Mouse (Mus musculus) lung, postnatal 0 days (tissue): Measurements from ENCODE around the gene Gm20662. TPM values are rescaled to one million over a fixed set of nuclear protein-coding genes. Genes with fewer than 3 reads are reported as not detected.

Source experiments
- ATAC-seq: fragments of 200-750 bp; cut with Nextera tagmentation; 2 replicates; pipeline ENCODE4 v1.8.0; 2017; ENCODE audit warnings: moderate library complexity
- DNase-seq: peaks from one replicate; pipeline ENCODE4 v3.0.0-alpha.2; 2016; ENCODE audit warnings: low spot score
- H3K27ac ChIP-seq: fragments of 300-500 bp; sonication (generic); 2 replicates; pipeline ENCODE4 v1.5.1; 2014; ENCODE audit warnings: antibody characterized with exemption, mild to moderate bottlenecking, low read length, mixed read lengths
- H3K27me3 ChIP-seq: fragments of 300-500 bp; sonication (generic); replicated peaks from 2 replicates; pipeline ENCODE4 v1.6.1; 2014; ENCODE audit warnings: low read length, mixed read lengths; ENCODE audit not compliant: insufficient read depth
- H3K36me3 ChIP-seq: fragments of 300-500 bp; sonication (generic); 2 replicates; pipeline ENCODE4 v1.6.1; 2014; ENCODE audit warnings: low read length, mixed read lengths; ENCODE audit not compliant: insufficient read depth
- H3K4me1 ChIP-seq: fragments of 300-500 bp; sonication (generic); 2 replicates; pipeline ENCODE4 v1.6.1; 2014; ENCODE audit warnings: antibody characterized with exemption, low read depth, low read length, mixed read lengths; ENCODE audit not compliant: insufficient read depth
- H3K4me2 ChIP-seq: fragments of 300-500 bp; sonication (generic); replicated peaks from 2 replicates; pipeline ENCODE4 v1.6.1; 2014; ENCODE audit warnings: low read depth, mild to moderate bottlenecking, low read length, moderate library complexity, mixed read lengths
- H3K4me3 ChIP-seq: fragments of 300-500 bp; sonication (generic); 2 replicates; pipeline ENCODE4 v1.5.1; 2014; ENCODE audit warnings: low read depth, low read length
- H3K9ac ChIP-seq: fragments of 300-500 bp; sonication (generic); replicated peaks from 2 replicates; pipeline ENCODE4 v1.6.1; 2014; ENCODE audit warnings: low read depth, mild to moderate bottlenecking
- H3K9me3 ChIP-seq: fragments of 300-500 bp; sonication (generic); 2 replicates; pipeline ENCODE4 v1.6.1; 2016; ENCODE audit warnings: low read length, mixed read lengths
- CTCF ChIP-seq: IDR thresholded peaks from 2 replicates; pipeline ENCODE4 v1.5.1; 2016; ENCODE audit warnings: antibody characterized with exemption, mild to moderate bottlenecking
- EP300 ChIP-seq: IDR thresholded peaks from 2 replicates; pipeline ENCODE4 v1.6.1; 2016; ENCODE audit warnings: antibody characterized with exemption, mild to moderate bottlenecking, control low read depth
- WGBS: fragments of 180-500 bp; shearing (Covaris S2); extraction: QIAGEN DNeasy Blood & Tissue Kit; methylation state at CpG from one replicate; pipeline ENCODE4 v1.1.7; 2014; 5-methylcytosine and 5-hydroxymethylcytosine counted together
- polyA plus RNA-seq: library from polyadenylated mRNA; unstranded; fragments of >200 nt; fragmentation: Nextera tagmentation; extraction: Ambion mirVana; gene quantifications from 2 replicates; pipeline ENCODE4 v1.2.1, GENCODE M21; 2015

Gm20662 gene
- polyA plus RNA-seq, 1 experiment from 2014 or later, result 0.44 TPM

DNA sequence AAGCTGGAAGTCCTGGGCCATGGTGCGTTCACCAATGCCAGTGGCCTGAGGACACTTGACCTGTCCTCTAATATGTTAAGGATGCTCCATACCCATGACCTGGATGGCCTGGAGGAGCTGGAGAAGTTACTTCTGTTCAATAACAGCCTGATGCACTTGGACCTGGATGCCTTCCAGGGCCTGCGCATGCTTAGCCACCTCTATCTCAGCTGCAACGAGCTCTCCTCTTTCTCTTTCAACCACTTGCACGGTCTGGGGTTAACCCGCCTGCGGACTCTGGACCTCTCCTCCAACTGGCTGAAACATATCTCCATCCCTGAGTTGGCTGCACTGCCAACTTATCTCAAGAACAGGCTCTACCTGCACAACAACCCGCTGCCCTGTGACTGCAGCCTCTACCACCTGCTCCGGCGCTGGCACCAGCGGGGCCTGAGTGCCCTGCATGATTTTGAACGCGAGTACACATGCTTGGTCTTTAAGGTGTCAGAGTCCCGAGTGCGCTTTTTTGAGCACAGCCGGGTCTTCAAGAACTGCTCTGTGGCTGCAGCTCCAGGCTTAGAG is 57.6 kb downstream of the Gm20662 start:
- no peaks in the 10 kb centered on the region for H3K9me3 ChIP-seq
- no peak for ATAC-seq
- no peak for DNase-seq
- no peak overlapping the region for H3K9ac ChIP-seq
- H3K36me3 ChIP-seq, result peaks cover 21% of the 10 kb centered on the region
- H3K27me3 ChIP-seq, result no peaks in the 10 kb centered on the region
- H3K4me3 ChIP-seq, result no peak overlapping the region
- H3K4me2 ChIP-seq, result no peak overlapping the region
- no peak overlapping the region for H3K27ac ChIP-seq
- no peak for TF ChIP-seq EP300
- TF ChIP-seq CTCF, result no peak
- WGBS, result 76% methylated on average over 15 of the region's 15 CpGs
- peaks cover 7% of the 10 kb centered on the region; the same call in 1 of the 2 replicates for H3K4me1 ChIP-seq

- TF ChIP-seq CTCF (no peak), EP300 (no peak)
- no peak overlapping the region for H3K4me3 ChIP-seq
- H3K4me1 ChIP-seq, result peaks cover 7% of the 10 kb centered on the region; the same call in 1 of the 2 replicates
- 83% methylated on average over 22 of the region's 22 CpGs for WGBS
- no peak for DNase-seq
- H3K36me3 ChIP-seq, result peaks cover 28% of the 10 kb centered on the region
- H3K4me2 ChIP-seq, result no peak overlapping the region
- no peak overlapping the region for H3K27ac ChIP-seq
- H3K9ac ChIP-seq, result no peak overlapping the region
- H3K27me3 ChIP-seq, result no peaks in the 10 kb centered on the region
- ATAC-seq, result no peak
- H3K9me3 ChIP-seq, result no peaks in the 10 kb centered on the region
Observed at GRCm38 (mm10) chr9:108054331-108055040, 58.3 kb downstream of the Gm20662 start.

DNA sequence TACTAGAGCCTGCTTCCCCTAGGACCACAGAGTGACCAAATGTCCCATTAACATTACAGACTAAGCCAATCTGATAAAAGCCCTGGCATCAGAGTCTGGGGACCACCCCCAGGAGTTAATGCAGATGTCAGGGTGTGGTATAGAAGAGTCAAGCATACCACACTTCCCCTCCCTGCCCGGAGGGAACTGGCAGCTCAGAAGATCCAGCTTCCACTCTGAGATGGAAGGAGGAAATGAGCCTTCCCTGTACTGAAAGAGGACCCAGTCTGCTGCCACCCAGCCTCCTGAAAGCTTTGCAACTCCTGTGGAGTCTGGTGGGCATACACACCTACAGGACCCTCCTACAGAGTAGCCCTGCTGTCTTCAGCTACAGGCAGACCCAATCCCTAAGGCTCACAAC is 58.9 kb downstream of the Gm20662 start:
- H3K4me1 ChIP-seq, result peaks cover 4% of the 10 kb centered on the region; the same call in 1 of the 2 replicates
- DNase-seq (no peak), ATAC-seq (no peak)
- no peak overlapping the region for H3K27ac ChIP-seq
- no peaks in the 10 kb centered on the region for H3K27me3 ChIP-seq
- no peaks in the 10 kb centered on the region for H3K9me3 ChIP-seq
- TF ChIP-seq EP300 (no peak), CTCF (no peak)
- no peak overlapping the region for H3K4me2 ChIP-seq
- H3K4me3 ChIP-seq, result no peak overlapping the region
- 47% methylated on average over 1 of the region's 1 CpGs for WGBS
- H3K36me3 ChIP-seq, result peaks cover 29% of the 10 kb centered on the region
- no peak overlapping the region for H3K9ac ChIP-seq

DNA sequence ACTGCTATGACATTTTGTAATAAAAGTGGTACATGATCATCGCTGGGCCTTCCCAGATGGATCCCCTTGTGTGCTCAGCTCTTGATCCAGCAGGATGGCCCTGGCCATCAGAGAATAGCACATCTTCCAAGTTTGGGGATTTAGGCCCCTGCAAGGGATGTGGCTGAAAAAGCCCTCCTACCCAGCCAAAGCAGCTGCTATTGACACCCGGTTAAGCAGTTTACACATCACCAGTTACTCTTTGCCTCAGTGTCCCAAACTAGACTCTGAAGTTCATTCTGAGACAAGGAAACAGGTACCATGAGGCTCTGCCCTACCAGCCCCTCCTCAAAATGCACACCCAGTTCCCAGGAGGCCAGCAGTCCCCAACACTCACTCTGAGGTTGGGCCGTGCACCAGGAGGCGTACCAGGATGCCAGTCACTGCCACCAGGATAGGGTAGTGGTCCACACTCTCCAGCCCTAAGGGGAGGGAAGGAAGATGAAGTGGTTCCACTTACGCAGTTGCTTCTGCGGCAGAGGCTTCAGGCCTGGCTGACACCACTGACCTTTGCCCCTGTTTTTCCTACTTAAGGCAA is 59.6 kb downstream of the Gm20662 start:
- no peak for TF ChIP-seq EP300
- TF ChIP-seq CTCF, result no peak
- H3K9ac ChIP-seq, result no peak overlapping the region
- no peak overlapping the region for H3K4me2 ChIP-seq
- no peaks in the 10 kb centered on the region for H3K9me3 ChIP-seq
- H3K4me1 ChIP-seq, result 0 out of 2 replicates have a peak, but pooled peaks cover 3% of the 10 kb centered on the region
- DNase-seq (no peak), ATAC-seq (no peak)
- H3K36me3 ChIP-seq, result peaks cover 29% of the 10 kb centered on the region
- no peak overlapping the region for H3K4me3 ChIP-seq
- no peak overlapping the region for H3K27ac ChIP-seq
- no peaks in the 10 kb centered on the region for H3K27me3 ChIP-seq
- 95% methylated on average over 6 of the region's 6 CpGs for WGBS

- no peak for ATAC-seq
- Histone ChIP-seq H3K36me3 (peaks cover 33% of the 10 kb centered on the region), H3K4me2 (no peak overlapping the region), H3K27me3 (no peaks in the 10 kb centered on the region), H3K9ac (no peak overlapping the region), H3K4me3 (no peak overlapping the region), H3K9me3 (no peaks in the 10 kb centered on the region), H3K27ac (no peak overlapping the region), H3K4me1 (0 out of 2 replicates have a peak, but pooled peaks cover 3% of the 10 kb centered on the region)
- DNase-seq, result no peak
- WGBS, result 79% methylated on average over 28 of the region's 28 CpGs
- TF ChIP-seq CTCF (no peak), EP300 (no peak)
Observed at GRCm38 (mm10) chr9:108056361-108057261, 60.5 kb downstream of the Gm20662 start.

- ATAC-seq, result no peak
- Histone ChIP-seq H3K9me3 (no peaks in the 10 kb centered on the region), H3K27me3 (no peaks in the 10 kb centered on the region), H3K27ac (no peak overlapping the region), H3K36me3 (peaks cover 39% of the 10 kb centered on the region), H3K4me2 (no peak overlapping the region), H3K9ac (no peak overlapping the region), H3K4me3 (no peak overlapping the region), H3K4me1 (0 out of 2 replicates have a peak, but pooled peaks cover 3% of the 10 kb centered on the region)
- TF ChIP-seq CTCF, result no peak
- no peak for TF ChIP-seq EP300
- whole genome bisulfite sequencing, result 86% methylated on average over 5 of the region's 5 CpGs
- DNase-seq, result no peak
Observed at GRCm38 (mm10) chr9:108057262-108057562, 61.1 kb downstream of the Gm20662 start.
